Mouse (Mus musculus) neural tube, embryonic 14.5 days (tissue): ENCODE results near the gene Coro6. TPM values are rescaled to one million over a fixed set of nuclear protein-coding genes. Genes with fewer than 3 reads are reported as not detected.

ENCODE experiments used
- ATAC-seq: fragments of 200-750 bp; cut with Nextera tagmentation; 2 replicates; pipeline ENCODE4 v1.8.0; 2017; ENCODE audit warnings: low read depth, mild to moderate bottlenecking, moderate TSS enrichment, moderate library complexity
- H3K27ac ChIP-seq: fragments of 300-500 bp; sonication (generic); 2 replicates; pipeline ENCODE4 v1.5.1; 2014; ENCODE audit warnings: low read depth, mild to moderate bottlenecking, control low read depth, low read length, moderate library complexity, mixed read lengths
- H3K27me3 ChIP-seq: fragments of 300-500 bp; sonication (generic); 2 replicates; pipeline ENCODE4 v1.6.1; 2014; ENCODE audit warnings: low read length; ENCODE audit not compliant: control insufficient read depth, insufficient read depth
- H3K36me3 ChIP-seq: fragments of 300-500 bp; sonication (generic); 2 replicates; pipeline ENCODE4 v1.6.1; 2014; ENCODE audit warnings: low read length, mixed read lengths; ENCODE audit not compliant: control insufficient read depth, insufficient read depth
- H3K4me1 ChIP-seq: fragments of 300-500 bp; sonication (generic); 2 replicates; pipeline ENCODE4 v1.6.1; 2014; ENCODE audit warnings: low read length; ENCODE audit not compliant: control insufficient read depth, insufficient read depth
- H3K4me2 ChIP-seq: fragments of 300-500 bp; sonication (generic); 2 replicates; pipeline ENCODE4 v1.6.1; 2014; ENCODE audit warnings: mild to moderate bottlenecking, low read depth, low read length, control low read depth
- H3K4me3 ChIP-seq: fragments of 300-500 bp; sonication (generic); 2 replicates; pipeline ENCODE4 v1.5.1; 2014; ENCODE audit warnings: low read depth, low read length, control low read depth, mixed read lengths
- H3K9ac ChIP-seq: fragments of 300-500 bp; sonication (generic); replicated peaks from 2 replicates; pipeline ENCODE4 v1.6.1; 2014; ENCODE audit warnings: low read depth, mild to moderate bottlenecking, control low read depth, low read length, mixed read lengths
- H3K9me3 ChIP-seq: fragments of 300-500 bp; sonication (generic); 2 replicates; pipeline ENCODE4 v1.6.1; 2016; ENCODE audit warnings: low read length; ENCODE audit not compliant: control insufficient read depth
- WGBS: fragments of 180-500 bp; shearing (Covaris S2); extraction: QIAGEN DNeasy Blood & Tissue Kit; methylation state at CpG from one replicate; pipeline ENCODE4 v1.1.7; 2014; 5-methylcytosine and 5-hydroxymethylcytosine counted together
- polyA plus RNA-seq: library from polyadenylated mRNA; unstranded; fragments of >200 nt; fragmentation: Nextera tagmentation; extraction: Ambion mirVana; gene quantifications from 2 replicates; pipeline ENCODE4 v1.2.1, GENCODE M21; 2014

The Coro6 gene
- polyA plus RNA-seq, 1 experiment from 2014 or later = 0.83 TPM

DNA sequence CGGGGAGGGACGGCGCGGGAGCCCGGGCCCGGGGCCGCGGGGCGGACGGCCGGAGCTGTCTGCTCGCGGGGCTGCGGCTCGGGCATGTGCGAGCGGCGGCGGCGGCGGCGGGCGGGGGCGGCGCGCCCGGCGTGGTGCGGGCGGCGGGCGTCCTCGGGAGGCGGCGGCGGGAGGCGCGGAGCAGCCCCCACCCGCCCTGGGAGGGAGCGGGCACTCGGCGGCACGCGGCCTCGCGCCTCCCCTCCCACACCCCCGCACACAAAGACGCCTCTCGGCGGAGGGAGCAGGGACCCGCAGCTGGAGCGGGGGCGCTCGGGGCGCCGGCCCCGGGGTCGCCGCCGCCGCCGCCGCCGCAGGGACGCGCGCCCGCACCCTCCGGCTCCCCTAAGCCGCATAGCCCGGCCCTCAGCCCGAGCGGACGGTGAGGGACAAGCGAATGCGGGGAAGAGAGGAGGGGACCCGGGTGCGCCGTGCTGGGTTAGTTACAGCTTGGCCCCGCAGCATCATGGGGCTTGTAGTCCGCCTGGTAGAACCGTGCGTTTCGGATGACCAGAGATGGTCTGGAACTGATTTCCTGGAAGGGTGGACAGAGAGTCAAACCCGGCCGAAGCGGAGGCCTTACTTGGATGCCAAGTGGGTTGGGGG lies 27.5 kb downstream of the Coro6 start, which contains the start of gene Ankrd13b:
Gene Ankrd13b, minus strand, starts transcription at position 88 of the 645 bp plus-strand sequence.
- Histone ChIP-seq H3K4me1 (peaks cover 65% of the 10 kb centered on the region), H3K36me3 (no peaks in the 10 kb centered on the region), H3K4me2 (peak within 1 kb of the TSS; percentile 71), H3K27me3 (no peaks in the 10 kb centered on the region), H3K9ac (peak within 1 kb of the TSS; percentile 94), H3K4me3 (peak within 1 kb of the TSS; percentile 99), H3K9me3 (no peaks in the 10 kb centered on the region), H3K27ac (peak within 1 kb of the TSS; percentile 92)
- ATAC-seq = peak; percentile 61
- under 1% methylated on average over 57 of the region's 87 CpGs for WGBS

- peak overlapping the region; percentile 71 for H3K4me2 ChIP-seq
- H3K27ac ChIP-seq = peak overlapping the region; percentile 92
- ATAC-seq = no peak
- H3K9ac ChIP-seq = peak overlapping the region; percentile 94
- H3K4me1 ChIP-seq = peaks cover 65% of the 10 kb centered on the region
- no peaks in the 10 kb centered on the region for H3K36me3 ChIP-seq
- H3K9me3 ChIP-seq = no peaks in the 10 kb centered on the region
- WGBS = 66% methylated on average over 6 of the region's 6 CpGs
- peak overlapping the region; percentile 99 for H3K4me3 ChIP-seq
- no peaks in the 10 kb centered on the region for H3K27me3 ChIP-seq
Measured at GRCm38 (mm10) chr11:77490451-77490850, 28.2 kb downstream of the Coro6 start.

DNA sequence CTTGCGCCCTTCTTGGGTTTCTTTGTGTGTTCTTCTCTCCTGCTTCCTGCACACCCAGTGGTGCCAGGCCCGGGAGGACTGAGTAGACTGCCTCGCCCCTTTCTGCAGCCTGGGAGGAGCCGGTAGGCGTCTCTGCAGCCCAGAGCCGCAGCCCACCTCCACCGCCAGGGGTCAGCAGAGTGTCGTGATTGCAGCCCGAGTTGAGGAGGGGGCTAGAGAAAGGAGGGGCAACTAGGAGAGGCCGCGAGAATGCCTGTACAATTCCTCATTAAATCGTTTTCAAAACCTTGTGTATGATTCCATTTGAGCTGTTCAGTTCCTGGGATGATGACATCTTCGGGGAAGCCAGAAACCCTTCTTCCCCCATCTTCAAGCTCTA lies 28.9 kb downstream of the Coro6 start:
- Histone ChIP-seq H3K9me3 (no peaks in the 10 kb centered on the region), H3K4me1 (peaks cover 64% of the 10 kb centered on the region), H3K4me3 (peak overlapping the region; percentile 96), H3K36me3 (no peaks in the 10 kb centered on the region), H3K27ac (peak overlapping the region; percentile 92), H3K27me3 (no peaks in the 10 kb centered on the region), H3K9ac (peak overlapping the region; percentile 47), H3K4me2 (peak overlapping the region; percentile 71)
- 0% methylated on average over 13 of the region's 13 CpGs for WGBS
- ATAC-seq = peak; percentile 67

GRCm38 (mm10) chr11:77491502-77492291 lies 29.5 kb downstream of the Coro6 start:
- H3K4me2 ChIP-seq = peak overlapping the region; percentile 71
- under 1% methylated on average over 23 of the region's 23 CpGs for WGBS
- peak overlapping the region; percentile 96 for H3K4me3 ChIP-seq
- peak; percentile 38 for ATAC-seq
- no peaks in the 10 kb centered on the region for H3K9me3 ChIP-seq
- no peaks in the 10 kb centered on the region for H3K27me3 ChIP-seq
- H3K4me1 ChIP-seq = peaks cover 58% of the 10 kb centered on the region
- peak overlapping the region; percentile 92 for H3K27ac ChIP-seq
- no peaks in the 10 kb centered on the region for H3K36me3 ChIP-seq
- peak overlapping the region; percentile 47 for H3K9ac ChIP-seq

DNA sequence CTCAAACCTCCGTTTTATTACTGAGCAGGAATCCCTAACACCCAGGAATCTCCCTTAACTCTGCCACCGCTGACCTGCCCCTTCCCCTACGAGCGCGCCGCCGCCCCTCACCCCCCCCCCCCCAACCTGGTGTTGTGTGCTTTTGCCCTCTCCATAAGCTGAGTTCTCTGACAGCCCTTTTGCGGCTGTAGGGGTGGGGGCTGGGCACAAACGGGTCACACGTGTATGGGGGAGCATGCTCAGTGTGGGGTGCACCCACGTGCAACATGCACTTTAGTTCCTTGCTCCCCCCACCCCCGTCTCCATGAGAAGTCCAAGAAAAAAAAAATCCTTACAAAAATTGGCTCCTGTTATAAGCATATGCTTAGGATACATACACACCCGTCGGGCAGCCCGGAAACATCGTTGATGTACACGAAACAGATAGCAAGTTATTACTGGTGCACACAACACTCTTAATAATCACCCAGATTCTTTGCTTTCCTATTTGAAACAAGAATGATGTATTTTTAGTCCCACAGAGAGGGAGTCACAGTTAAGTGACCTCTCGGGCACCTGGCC lies 30.2 kb downstream of the Coro6 start:
- H3K27ac ChIP-seq = peak overlapping the region; percentile 78
- peak overlapping the region; percentile 96 for H3K4me3 ChIP-seq
- no peaks in the 10 kb centered on the region for H3K27me3 ChIP-seq
- H3K9ac ChIP-seq = peak overlapping the region; percentile 94
- H3K4me1 ChIP-seq = peaks cover 51% of the 10 kb centered on the region
- no peaks in the 10 kb centered on the region for H3K36me3 ChIP-seq
- under 1% methylated on average over 17 of the region's 18 CpGs for WGBS
- H3K4me2 ChIP-seq = peak overlapping the region; percentile 71
- ATAC-seq = no peak
- H3K9me3 ChIP-seq = no peaks in the 10 kb centered on the region

DNA sequence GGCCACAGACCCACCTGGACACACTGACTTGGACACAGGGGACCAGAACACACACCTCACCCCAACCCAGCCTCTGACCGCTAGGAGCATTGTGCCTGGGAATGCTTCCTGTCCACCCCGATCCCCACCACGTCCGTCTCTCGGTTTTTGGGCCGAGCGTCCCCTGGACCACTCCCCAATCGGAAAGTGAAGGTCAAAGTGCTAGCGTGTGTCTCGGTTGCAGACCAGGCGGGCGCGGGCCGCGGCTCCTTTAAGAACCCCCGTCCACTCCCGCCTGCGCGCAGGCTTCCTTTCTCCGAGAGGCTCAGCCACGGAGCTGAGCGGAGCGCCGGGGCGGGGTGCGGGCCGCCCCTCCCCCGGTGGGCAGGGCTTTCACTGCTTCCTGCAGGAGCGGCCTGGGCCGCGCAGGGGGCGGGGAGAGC lies 30.7 kb downstream of the Coro6 start:
- H3K27ac ChIP-seq = peak overlapping the region; percentile 78
- WGBS = under 1% methylated on average over 21 of the region's 32 CpGs
- peak; percentile 69 for ATAC-seq
- H3K4me2 ChIP-seq = peak overlapping the region; percentile 71
- H3K4me1 ChIP-seq = peaks cover 48% of the 10 kb centered on the region
- no peaks in the 10 kb centered on the region for H3K27me3 ChIP-seq
- H3K9ac ChIP-seq = peak overlapping the region; percentile 94
- H3K36me3 ChIP-seq = no peaks in the 10 kb centered on the region
- no peaks in the 10 kb centered on the region for H3K9me3 ChIP-seq
- H3K4me3 ChIP-seq = peak overlapping the region; percentile 96

DNA sequence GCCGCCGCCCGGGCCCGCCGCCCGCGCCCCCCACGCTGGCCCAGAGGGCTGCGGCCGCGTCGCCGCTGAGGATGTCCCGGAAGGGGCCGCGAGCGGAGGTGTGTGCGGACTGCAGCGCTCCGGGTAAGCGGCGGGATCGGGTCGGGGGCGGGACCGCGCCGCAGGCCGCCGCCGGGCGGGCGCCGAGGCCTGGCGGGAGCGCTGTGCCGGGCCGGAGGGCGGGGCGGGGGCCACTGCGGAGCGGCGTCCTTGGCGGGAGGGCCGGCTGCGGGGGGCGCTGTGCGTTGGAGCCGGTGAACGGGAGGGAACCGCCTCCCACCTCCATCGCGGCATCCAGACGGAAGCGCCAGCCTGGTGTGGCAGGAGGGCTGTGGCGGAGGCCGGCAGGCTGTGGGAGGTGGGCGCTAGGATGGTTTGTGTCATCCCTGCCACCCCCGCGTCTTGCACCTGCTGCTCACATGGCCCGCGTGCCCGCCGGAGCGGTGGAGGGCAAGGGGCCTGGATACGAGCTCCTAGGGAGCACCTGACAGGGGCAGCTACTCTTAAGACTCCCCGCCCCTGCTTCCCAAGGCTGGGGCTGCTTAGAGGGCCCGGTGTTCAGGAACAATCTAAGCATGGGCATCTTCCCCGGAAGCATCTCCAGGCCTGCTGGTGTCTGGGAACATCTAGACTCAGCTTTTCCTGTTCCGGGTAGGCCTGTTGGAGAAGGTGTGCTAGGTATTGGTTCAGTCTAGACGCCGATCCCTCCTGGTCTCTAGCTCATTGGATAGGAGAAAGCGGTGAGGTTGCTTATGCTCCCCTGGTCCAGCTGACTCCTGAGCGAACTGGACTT lies 31.5 kb downstream of the Coro6 start, which contains the start of gene Git1:
Gene Git1, plus strand, starts transcription at position 51 of the 832 bp plus-strand sequence.
- H3K4me2 ChIP-seq = peak within 1 kb of the TSS; percentile 85
- ATAC-seq = no peak; the same call in 1 of the 2 replicates
- 2% methylated on average over 61 of the region's 74 CpGs for WGBS

GRCm38 (mm10) chr11:77494344-77494676 lies 32.1 kb downstream of the Coro6 start:
- H3K9ac ChIP-seq = peak overlapping the region; percentile 94
- H3K27ac ChIP-seq = peak overlapping the region; percentile 81
- H3K4me3 ChIP-seq = peak overlapping the region; percentile 96
- H3K9me3 ChIP-seq = no peaks in the 10 kb centered on the region
- ATAC-seq = no peak
- WGBS = 33% methylated on average over 4 of the region's 4 CpGs
- peaks cover 47% of the 10 kb centered on the region for H3K4me1 ChIP-seq
- no peaks in the 10 kb centered on the region for H3K27me3 ChIP-seq
- no peaks in the 10 kb centered on the region; the same call in 1 of the 2 replicates for H3K36me3 ChIP-seq
- H3K4me2 ChIP-seq = peak overlapping the region; percentile 85

More for the DNA sequence above, 31.5 kb downstream of the Coro6 start, which contains the start of gene Git1:
- H3K27ac ChIP-seq = peak within 1 kb of the TSS; percentile 81
- peak within 1 kb of the TSS; percentile 96 for H3K4me3 ChIP-seq
- H3K27me3 ChIP-seq = no peaks in the 10 kb centered on the region
- H3K9ac ChIP-seq = peak within 1 kb of the TSS; percentile 94
- H3K4me1 ChIP-seq = peaks cover 47% of the 10 kb centered on the region
- H3K9me3 ChIP-seq = no peaks in the 10 kb centered on the region
- no peaks in the 10 kb centered on the region for H3K36me3 ChIP-seq
